Mouse (Mus musculus) regulatory T cell (primary cell): ENCODE data around the gene Tank.

Source experiments
- in situ Hi-C: fragments of 300-600 bp; cut with MboI, MseI; formaldehyde crosslinking; loops from one replicate; pipeline ENCODE4 v1.15.1; 2025; ENCODE audit warnings: high pct_unique_total_duplicates

Tank gene

DNA sequence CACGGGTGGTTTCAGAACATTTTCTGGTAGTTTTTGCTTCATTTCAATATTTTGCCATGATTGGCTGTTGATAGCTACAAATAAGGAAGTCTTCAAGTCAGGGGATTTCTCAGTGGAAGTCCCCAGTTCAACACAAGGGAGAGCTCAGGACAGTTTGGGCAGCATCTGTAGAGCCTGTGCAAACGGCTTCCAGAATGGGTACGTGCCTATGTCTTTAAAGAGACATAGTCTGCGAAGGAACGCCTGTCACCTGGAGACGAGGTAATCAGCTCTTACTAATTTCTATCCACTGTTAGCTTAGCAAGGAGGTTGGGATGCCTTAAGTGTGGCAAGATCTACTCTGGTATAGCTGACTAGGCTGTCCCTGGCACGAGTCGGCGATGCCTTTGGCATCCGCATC is at the start of gene Tank:
Tank (plus strand) TSS at position 153 of the 400 bp plus-strand sequence.
- in situ Hi-C loops, result no loop called here

DNA sequence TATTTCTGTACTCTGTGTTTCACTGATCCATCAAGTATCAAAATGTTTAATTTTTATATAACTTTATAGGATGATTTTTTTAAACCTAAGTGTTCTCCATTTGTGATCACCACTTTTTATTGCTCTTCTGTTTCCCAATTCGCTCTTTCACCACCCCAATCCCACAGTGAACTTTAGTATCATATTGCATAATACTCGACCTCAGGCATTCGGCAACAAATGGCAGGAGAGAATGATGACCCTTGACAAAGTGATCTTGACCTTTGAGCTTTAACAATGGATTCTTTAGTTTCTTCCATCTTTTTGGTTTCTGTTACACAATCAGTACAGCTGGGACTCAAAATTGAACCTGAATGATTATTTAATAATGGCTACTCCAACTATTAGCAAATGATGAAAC is 46.1 kb upstream of the Tank start:
- in situ Hi-C loops, result no loop called here

DNA sequence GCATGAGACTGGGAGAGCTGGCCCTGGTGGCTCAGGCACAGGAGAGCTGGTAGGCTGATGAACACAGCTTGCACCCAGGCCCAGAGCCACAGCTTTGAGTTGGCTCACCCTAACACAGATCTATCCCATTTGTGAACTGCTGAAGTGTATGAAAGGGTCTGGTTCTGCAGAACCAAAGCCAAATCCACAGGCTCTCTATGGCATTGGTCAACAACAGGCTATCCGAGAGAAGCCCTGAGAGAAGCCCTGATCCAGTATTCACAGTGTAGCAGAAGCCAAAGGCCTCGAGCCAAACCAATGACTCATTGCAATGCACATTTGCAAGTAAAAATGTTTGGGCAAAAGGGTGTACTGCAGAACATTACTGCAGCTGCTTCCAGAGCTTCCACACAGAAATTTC is 45.3 kb upstream of the Tank start:
- in situ Hi-C loops, result no loop called here

DNA sequence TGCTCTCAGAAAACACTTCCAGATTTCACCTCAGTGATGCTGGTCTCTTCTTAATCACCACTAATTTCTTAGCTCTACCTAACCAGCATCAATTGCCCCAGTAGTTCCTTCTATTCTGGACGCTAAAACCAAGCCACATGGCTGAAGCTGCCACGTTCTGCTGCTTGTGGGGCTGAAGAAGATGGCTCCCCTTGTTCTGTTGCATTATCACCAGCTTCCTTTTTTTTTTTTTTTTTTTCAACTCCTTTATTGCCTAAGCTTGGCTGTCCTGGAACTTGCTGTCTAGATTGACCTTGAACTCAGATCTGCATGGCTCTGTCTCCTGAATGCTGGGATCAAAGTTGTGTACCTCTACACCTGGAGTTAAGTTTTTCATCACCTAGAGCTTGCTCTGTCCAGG is 41.5 kb upstream of the Tank start:
- in situ Hi-C loops, result no loop called here

DNA sequence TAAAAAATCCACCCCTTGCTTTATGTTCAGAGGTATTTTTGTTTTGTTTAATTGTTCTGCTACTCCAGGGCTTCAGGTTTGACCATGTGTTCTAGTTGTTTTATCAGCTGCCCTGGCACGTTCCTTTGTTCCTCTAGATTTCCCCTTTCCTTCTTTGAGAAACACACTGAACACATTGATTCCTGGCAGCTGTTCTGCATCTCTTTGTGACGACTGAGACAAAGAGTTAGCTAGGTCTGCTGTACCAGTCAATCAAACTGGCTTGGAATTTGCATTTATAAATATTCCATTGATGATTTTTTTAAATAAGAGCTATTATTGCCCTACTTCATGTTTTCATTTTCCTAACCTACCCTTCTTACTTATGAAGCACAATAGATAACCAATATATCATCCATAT is 39.0 kb upstream of the Tank start:
- in situ Hi-C loops, result no loop called here

DNA sequence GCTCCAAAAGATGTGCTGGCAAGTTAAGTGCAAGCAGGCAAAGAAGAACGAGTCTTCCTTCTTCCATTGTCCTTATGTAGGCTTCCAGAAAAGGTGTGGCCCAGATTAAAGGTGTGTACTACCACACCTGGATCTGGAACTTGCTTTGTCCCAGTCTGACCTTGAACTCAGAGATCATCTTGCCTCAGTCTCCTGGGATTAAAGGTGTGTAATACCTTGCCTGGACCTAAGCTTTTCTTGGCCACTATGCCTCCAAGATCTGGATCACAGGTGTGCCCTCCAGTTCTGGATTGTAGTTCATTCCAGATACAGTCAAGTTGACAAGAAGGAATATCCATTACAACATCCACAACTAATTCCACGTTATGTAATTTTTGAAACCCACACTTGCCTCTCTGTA is 36.0 kb upstream of the Tank start:
- in situ Hi-C loops, result no loop called here

DNA sequence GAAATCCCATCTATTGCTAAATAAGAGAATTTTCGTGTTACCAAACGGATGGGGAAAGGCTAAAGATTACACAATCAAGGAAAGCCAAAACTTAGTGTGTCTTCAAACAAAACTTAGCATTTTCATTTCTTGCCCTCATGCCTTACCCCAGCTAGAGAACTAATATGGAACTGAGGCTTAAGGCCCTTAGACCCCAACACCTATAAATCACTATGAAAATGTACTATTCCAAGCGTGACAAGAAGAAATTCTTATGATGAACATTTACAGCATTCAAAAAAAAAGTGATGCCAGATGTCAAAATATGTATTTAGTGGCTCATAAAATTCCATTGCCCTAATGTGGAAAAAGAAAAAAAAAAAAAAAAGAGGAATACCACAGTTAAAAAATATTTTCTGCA is 32.7 kb upstream of the Tank start:
- in situ Hi-C loops, result no loop called here

DNA sequence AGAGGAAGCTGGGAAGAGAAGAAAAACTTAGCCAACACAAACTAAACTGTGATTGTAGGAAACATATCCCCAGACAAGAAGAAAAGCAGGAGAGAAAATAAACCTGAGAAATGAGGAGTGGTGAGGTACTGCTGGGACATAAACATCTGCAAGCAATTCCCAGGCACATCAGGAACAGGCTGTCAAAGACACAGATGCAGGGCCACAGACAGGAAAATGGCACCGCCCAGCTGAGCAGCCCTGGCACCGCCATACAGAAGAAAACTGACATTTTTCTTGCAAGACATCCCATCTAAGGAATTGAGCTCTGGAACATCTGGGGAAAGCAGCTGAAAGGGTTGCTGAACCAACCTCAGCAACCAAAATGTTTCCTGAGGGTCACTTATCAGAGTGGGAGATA is 30.4 kb upstream of the Tank start:
- in situ Hi-C loops, result no loop called here

DNA sequence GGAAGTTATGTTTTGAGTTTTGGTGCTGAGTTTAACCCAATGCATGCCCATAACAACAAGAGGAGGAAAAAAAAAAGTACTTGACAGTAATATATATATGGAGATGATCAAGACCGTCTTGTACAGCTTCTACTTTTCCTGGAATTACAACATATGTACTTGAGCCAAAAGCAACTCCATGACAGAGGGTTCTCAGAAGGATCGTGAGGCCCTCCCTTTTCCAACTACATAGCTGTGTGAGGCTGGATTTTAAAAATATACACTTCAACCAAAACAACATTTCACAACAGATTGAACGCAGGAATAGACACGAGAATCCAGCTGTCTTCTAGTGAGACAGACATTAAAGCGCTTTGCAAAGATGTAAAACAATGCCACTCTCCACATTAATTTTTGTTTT is 26.7 kb upstream of the Tank start:
- in situ Hi-C loops, result no loop called here

DNA sequence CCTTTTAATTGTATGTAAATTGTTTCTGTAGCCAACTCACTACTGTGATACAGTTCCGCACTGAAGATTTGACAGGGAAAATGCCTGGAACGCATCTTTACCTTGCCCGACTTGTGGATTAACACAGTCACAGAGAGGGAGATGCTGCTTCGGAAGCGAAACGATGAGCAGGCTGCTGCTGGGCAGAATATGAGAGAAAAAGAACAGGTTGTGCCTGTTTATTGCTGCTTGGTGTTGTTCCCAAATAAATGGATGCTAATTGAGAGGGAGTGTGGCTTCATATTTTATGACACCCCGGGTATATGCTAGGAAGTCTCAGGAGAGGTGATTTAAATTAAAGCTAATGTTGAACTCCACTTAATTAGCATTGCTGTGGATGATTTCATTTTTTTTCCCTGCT is 23.0 kb upstream of the Tank start:
- in situ Hi-C loops, result no loop called here

DNA sequence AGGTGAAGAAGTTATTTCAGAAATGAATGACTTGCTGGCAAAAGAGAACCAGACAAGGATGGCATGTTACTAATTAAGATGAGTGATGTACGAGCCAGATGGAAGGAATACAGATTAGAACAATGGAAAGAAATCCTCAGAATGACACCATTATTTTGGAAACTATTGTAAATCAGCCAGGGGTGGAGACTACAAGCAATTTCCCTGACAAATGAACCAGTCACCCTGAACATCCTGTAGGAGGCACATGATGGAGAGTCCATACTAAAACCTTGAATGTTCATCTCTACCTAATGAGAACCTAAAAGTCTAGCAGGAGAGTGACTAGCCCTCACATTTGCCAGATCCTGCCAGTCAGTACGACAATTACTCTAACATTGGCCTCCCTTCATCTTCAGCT is 22.6 kb upstream of the Tank start:
- in situ Hi-C loops, result no loop called here

DNA sequence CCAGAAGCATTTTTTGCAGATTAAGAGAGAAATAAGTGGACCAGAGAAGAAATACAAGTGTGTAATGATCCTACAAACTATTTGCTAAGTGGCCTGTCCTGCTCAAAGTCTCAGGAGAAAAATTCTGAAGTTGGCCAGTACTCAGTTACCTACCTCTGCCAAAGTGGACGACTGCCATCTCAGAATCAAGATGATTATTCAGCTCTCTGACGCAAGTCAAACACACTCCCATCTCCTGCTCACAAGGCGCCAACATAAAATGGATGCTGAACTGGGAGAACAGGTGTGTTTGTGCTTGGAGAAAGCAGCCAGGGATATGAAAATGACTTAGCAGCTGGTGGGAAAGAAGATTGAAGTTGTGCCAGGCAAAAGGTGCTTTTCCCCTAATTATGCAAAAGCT is 21.7 kb upstream of the Tank start:
- in situ Hi-C loops, result no loop called here

DNA sequence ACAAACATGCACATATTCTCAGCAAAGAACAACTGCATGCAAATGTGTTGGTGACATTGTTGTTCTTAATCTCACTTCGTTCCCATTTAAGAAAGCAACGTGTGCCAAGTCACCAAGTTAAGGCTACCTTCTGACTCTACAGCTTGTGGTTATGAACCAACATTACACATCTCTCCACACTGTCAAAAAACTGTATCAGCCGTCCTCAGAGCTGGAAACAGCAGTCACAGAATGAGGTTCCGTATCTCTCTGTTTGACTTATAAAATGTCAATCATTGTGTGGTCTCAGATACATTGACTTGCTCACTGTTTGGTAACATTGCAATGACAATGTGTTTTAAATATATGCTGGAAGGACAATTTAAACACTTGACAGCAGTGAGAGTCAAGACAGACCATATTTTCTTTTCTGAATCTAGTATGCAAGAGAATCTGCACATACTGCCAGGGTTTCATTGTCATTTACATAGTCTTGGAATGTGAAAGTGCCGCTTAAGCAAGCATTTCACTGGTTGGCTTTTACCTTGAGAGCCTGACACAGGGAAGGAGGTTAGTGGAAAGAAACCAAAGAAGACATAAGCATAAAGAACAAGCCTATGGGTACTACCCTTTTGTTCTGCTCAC is 20.4 kb upstream of the Tank start:
- in situ Hi-C loops, result no loop called here

DNA sequence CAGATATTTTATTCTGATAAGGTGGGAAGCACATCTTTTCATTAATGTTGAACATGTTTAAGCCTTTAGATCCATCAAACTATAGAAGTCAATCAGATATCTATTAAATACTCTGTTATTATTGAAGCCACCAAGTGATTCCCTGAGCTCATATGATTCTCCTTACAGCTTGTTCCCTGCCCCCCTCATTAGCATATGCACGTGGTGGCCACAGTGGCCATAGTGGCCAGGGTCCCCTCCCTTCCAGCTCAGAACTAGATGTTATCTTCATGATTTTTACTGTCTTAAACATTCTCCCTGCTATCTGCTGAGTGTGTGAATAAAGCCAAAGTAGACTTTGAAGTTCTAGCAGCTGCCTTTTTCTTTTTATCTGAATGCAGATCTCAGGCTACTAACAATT is 17.3 kb upstream of the Tank start:
- in situ Hi-C loops, result no loop called here

DNA sequence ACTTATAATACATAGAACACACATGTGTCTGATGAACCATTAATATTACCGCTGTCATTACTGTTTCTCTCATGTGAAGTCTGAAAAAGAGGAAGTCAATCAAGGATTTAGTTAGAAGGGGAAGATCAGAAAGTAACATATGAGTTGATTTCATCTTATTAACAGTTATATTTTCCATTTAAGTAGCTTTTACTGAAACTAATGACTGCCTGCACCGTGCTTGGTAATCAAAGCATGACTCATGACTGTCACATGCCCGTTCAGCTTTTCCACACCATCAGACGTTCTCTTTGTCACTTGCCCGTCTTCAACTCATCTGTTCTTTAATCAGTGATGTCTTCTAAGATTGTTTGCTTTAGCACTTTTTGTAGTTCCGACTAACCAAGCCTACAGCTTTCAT is 15.2 kb upstream of the Tank start:
- in situ Hi-C loops, result no loop called here

DNA sequence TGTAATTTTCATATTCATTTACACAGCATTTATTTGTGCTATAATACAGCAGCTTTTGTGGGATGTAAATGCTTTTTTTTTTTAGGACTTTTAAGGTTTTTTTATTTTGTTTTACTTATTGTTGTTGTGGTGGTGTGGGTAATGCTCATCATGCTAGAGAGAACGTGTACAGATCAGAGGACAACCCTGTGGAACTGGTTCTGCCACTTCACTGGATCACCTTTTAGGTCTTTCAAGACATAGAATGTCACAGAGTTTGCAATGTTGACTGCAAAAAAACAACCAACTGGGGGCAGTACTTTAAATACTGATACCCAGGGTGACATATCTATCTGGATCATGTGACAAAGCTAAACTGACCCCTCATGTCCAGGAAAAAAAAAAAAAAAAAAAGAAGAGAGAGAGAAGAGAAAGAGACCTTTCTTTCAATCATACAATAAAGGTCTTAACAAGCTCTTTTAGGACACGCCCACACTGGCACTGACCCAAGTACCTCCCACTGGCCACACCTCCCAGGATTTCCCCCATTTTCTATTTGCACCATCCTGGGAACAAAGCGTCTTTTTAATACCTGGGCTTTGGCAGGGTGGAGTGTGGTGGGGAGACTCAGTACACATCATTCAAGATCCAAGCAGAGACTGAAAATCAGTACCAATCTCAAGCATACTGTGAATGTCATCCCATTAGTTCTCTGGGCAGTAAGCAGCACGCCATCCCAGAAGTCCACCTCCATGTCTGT is 11.2 kb upstream of the Tank start:
- in situ Hi-C loops, result no loop called here

DNA sequence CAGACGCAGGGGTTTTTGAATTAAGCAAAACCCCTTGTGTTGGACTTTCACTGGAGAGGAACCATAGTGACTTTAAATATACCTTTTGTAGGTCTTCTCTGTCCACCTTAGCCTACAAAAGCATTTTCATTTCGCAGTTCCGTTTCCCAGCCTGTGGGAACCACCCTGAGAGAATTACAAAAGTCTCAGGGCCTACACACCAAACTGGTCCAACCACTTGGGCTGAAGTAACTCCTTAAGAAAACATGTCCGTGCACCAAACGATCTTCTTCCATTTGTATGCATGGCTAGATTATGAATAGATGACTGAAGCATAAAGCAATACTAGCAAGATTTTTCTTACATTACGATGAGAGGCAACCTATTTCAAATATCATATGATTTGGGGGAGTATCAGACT is 9.2 kb upstream of the Tank start:
- in situ Hi-C loops, result no loop called here

DNA sequence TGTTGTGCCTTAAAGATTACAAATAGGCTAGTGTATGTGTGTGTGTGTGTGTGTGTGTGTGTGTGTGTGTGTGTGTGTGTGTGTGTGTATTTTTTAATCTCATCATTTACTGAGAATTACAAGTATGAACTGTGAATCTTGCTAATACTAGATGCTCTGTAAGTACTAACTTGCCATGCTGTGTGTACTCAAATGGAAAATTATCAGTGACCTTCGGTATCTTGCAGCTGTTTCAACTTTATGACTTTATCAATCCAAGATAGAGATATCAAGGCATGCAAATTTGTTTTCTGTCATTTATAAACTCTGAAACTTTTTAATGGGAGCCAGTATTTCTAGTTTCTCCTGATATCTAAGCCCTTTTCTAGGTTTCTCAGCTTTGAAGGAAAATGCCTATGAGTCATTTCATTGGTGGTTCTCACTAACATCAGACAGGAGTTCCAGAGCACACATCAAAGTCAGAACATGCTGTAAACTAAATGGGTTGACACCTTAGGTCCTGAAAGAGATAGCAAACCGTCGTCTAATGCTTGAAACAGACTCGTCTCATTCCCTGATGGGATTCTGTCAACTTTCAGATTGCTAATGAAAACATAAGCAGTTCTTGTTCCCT is 6.9 kb upstream of the Tank start:
- in situ Hi-C loops, result no loop called here

DNA sequence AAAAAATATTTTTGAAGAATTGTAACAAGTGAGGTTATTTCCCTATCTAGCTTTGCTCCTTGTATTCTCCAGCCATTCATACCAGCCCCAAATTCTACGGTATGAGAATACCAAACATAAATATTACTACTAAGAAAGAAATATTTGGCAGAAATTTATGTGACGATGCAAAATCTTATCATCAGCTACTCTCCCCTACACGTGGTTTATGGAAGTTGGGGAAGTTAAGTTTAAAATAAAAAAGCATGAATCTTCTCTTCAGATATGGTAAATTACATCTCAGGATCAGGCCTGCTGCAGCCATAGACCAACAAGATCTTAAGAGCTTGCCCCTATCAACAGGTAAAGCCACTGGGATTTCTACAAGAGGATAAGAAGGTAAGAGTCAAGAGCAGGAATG is 1.9 kb upstream of the Tank start:
- in situ Hi-C loops, result no loop called here

DNA sequence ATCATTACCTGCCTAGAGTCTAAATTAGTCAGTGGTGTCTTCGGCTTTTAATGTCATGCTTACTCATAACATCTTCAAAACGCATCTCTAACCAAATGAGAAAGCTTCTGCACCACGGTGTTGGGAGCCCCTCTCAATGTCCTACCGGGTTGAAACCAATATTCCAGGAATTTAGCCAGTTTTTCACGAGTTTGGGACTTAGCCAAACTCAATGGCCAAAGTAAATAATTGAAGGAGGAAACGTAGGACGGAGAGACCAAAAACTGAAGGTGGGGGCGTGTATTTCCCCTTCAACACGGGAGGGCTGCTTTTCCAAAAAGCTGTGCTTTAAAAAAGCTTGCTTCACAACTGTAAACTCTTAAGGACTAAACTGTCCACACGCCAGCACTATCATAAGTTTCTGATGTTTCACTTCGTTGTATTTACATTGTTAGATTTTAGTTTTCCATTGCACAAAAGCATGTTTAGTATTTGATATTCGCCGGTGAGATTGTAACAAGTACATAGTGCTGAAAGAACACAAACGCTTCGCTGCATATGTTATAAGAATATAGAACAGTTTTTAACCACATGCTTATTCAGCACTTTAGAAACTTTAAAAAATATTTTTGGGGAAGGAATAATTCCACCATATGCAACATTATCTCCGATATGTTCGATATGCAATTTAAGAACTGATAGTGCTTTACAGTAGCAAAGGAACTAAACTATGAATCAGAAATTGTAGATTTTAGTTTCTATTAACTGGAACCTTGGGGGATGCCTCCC is 1.3 kb upstream of the Tank start:
- in situ Hi-C loops, result no loop called here

DNA sequence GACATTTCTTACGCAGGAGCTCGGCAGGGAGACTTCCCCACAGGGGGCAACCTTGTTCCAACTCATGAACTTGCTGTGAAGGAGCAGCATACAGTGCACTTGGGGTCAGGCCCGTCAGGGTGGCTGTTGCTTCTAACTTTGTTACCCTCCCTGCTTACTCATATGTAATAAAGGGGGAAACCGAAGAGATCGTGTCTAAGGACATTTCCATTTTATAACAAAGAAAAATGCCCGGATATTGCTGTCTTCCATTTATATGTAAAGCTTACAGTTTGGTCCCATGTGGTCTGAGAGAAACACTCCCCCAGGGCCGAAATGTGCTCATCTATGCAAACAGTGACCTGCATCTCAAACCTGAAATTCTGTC is 706 bp upstream of the Tank start:
- in situ Hi-C loops, result no loop called here

DNA sequence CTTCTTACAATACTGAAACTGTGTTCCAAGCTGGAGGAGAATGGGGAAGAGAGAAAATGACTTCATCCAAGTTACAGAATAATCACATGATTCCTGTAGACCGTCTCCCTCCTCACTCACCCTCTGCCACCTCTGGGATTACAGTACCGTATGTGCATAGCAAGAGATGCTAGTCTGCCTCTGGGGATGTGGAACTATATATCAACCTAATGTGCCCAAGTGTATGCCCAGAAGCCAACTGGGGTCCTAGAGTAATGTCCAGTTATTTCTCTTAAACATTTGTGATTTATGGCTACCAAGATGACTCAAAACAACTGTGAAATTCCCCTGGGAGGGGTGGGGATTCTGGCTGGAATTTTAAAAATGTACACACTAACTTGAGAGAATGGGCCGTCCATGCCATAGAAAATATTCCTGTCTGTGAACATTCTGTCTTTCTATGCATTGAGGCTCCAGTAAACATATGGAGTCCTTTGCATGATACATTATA is 1.2 kb downstream of the Tank start:
- in situ Hi-C loops, result no loop called here

DNA sequence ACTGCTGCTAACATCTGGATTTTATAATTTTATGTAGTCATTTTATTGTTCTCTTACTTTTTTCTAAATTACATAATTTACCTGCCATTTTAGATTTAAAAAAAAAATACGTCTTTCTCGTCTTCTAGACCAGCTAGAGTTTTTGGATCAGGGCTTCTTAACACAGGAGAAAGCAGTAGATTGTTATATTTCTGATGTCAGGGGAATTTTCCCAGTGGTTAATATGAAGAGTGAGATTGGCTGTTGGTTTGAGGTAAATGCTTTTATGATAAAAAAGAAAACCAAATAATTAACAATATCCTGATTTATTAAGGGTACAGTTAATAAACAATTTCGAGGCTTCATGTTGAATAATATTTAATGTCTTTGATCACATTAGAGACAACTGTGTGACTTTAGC is 1.7 kb downstream of the Tank start:
- in situ Hi-C loops, result no loop called here
